Mouse (Mus musculus) testis, adult 2 months (tissue): ENCODE measurements at regions not wholly inside any gene's neighbourhood (a gene's known extent, or its start where the extent isn't known, plus 50 kb on each side); places are given as distances from the start of the nearest gene placed in this dataset.

Experiments
- CTCF ChIP-seq: fragments of 200-500 bp; IDR thresholded peaks from 2 replicates; pipeline ENCODE4 v1.5.1; 2012; ENCODE audit warnings: low read depth, mild to moderate bottlenecking, inconsistent platforms, low read length, moderate library complexity; ENCODE audit not compliant: control insufficient read depth, insufficient read depth, insufficient replicate concordance
- POLR2A ChIP-seq: fragments of 200-500 bp; IDR thresholded peaks from 2 replicates; pipeline ENCODE4 v1.6.1; 2012; ENCODE audit warnings: low read depth, mild to moderate bottlenecking, inconsistent platforms, low read length, moderate library complexity; ENCODE audit not compliant: control insufficient read depth

GRCm38 (mm10) chr1:42636558-42636957, 59.0 kb upstream of the Pou3f3 start:
- no peak for TF ChIP-seq CTCF
- no peak for TF ChIP-seq POLR2A
